Mouse (Mus musculus) cerebellum, adult 2 months (tissue): ENCODE results near the gene Rrm1. TPM values are rescaled to one million over a fixed set of nuclear protein-coding genes. Genes with fewer than 3 reads are reported as not detected.

ENCODE experiments used
- DNase-seq, 2 experiments: peaks; one replicate each; pipeline ENCODE4 v3.0.0; 2021
- H3K27ac ChIP-seq: fragments of 200-500 bp; 2 replicates; pipeline ENCODE4 v1.5.1; 2012; ENCODE audit warnings: low read length, control low read depth, inconsistent platforms; ENCODE audit not compliant: insufficient read depth
- H3K27me3 ChIP-seq: fragments of 200-500 bp; 2 replicates; pipeline ENCODE4 v1.6.1; 2012; ENCODE audit warnings: inconsistent platforms, mild to moderate bottlenecking, low read length, moderate library complexity; ENCODE audit not compliant: control insufficient read depth, insufficient read depth
- H3K4me1 ChIP-seq: fragments of 200-500 bp; 2 replicates; pipeline ENCODE4 v1.6.1; 2011; ENCODE audit warnings: low read length; ENCODE audit not compliant: control insufficient read depth, insufficient read depth
- H3K4me3 ChIP-seq: fragments of 200-500 bp; replicated peaks from 2 replicates; pipeline ENCODE3; 2011; ENCODE audit warnings: mild to moderate bottlenecking, low read depth, low read length, control low read depth; ENCODE audit not compliant: insufficient read depth
- CTCF ChIP-seq: fragments of 200-500 bp; IDR thresholded peaks from 2 replicates; pipeline ENCODE4 v1.5.1; 2011; ENCODE audit warnings: low read depth, mild to moderate bottlenecking, control low read depth, low read length, moderate library complexity, borderline replicate concordance; ENCODE audit not compliant: insufficient read depth
- POLR2A ChIP-seq: fragments of 200-500 bp; IDR thresholded peaks from 2 replicates; pipeline ENCODE4 v1.6.1; 2011; ENCODE audit warnings: low read length, control low read depth, borderline replicate concordance; ENCODE audit not compliant: insufficient read depth
- WGBS: fragments of 180-500 bp; shearing (Covaris S2); methylation state at CpG from one replicate; pipeline ENCODE4 v1.1.7; 2018; 5-methylcytosine and 5-hydroxymethylcytosine counted together
- polyA plus RNA-seq: library from polyadenylated mRNA; depleted of rRNA; stranded (reverse); fragments of >200 nt; gene quantifications from 2 replicates; pipeline ENCODE4 v1.2.3, GENCODE M21; 2012; rRNA removed

The Rrm1 gene
- polyA plus RNA-seq, 1 experiment: 20.0 TPM

- WGBS: 85% methylated on average over 4 of the region's 4 CpGs
- Histone ChIP-seq H3K4me1 (peaks cover 4% of the 10 kb centered on the region; the same call in 1 of the 2 replicates), H3K27me3 (no peaks in the 10 kb centered on the region), H3K4me3 (no peak overlapping the region), H3K27ac (no peak overlapping the region)
- DNase-seq: no peak
- TF ChIP-seq POLR2A (no peak), CTCF (no peak)
Observed at GRCm38 (mm10) chr7:102514144-102514543, 72.6 kb downstream of the Rrm1 start.

GRCm38 (mm10) chr7:102516261-102517050 lies 75.0 kb downstream of the Rrm1 start:
- 11% methylated on average over 10 of the region's 10 CpGs for WGBS
- no peak overlapping the region for H3K27ac ChIP-seq

GRCm38 (mm10) chr7:102517051-102517335 lies 75.5 kb downstream of the Rrm1 start:
- TF ChIP-seq POLR2A (no peak), CTCF (no peak)
- H3K27ac ChIP-seq: no peak overlapping the region
- no peaks in the 10 kb centered on the region for H3K27me3 ChIP-seq
- 6% methylated on average over 2 of the region's 2 CpGs for WGBS
- no peak overlapping the region for H3K4me3 ChIP-seq
- DNase-seq: peak in 1 of 2 experiments; percentile 34
- H3K4me1 ChIP-seq: peaks cover 4% of the 10 kb centered on the region; the same call in 1 of the 2 replicates

More at GRCm38 (mm10) chr7:102516261-102517050, 75.0 kb downstream of the Rrm1 start:
- peak; percentile 50 to 62 for DNase-seq
- Histone ChIP-seq H3K27me3 (no peaks in the 10 kb centered on the region), H3K4me3 (no peak overlapping the region), H3K4me1 (peaks cover 4% of the 10 kb centered on the region; the same call in 1 of the 2 replicates)
- TF ChIP-seq POLR2A (no peak), CTCF (no peak)

Other genes with a start within 250 kb of the Rrm1 start
- gene Nup98, start 231.5 kb upstream of the Rrm1 start, polyA plus RNA-seq: 19.0 and 20.2 TPM in 2 replicates
- gene Pgap2, start 231.5 kb upstream of the Rrm1 start, polyA plus RNA-seq: 32.9 and 35.2 TPM in 2 replicates
- gene Rhog, start 185.6 kb upstream of the Rrm1 start, polyA plus RNA-seq: 71.1 and 87.6 TPM in 2 replicates
- gene Stim1, start 173.9 kb upstream of the Rrm1 start, polyA plus RNA-seq: 84.9 and 87.5 TPM in 2 replicates
- not detected in 2 replicates for gene Olfr543, start 40.0 kb downstream of the Rrm1 start, polyA plus RNA-seq
- not detected in 2 replicates for gene Olfr544, start 46.6 kb downstream of the Rrm1 start, polyA plus RNA-seq
- not detected in 2 replicates for gene Olfr545, start 57.9 kb downstream of the Rrm1 start, polyA plus RNA-seq
- not detected in 2 replicates for gene Olfr547, start 93.1 kb downstream of the Rrm1 start, polyA plus RNA-seq
- gene Olfr548-ps1, start 99.2 kb downstream of the Rrm1 start, polyA plus RNA-seq: not detected in 2 replicates
- not detected in 2 replicates for gene Olfr549, start 108.2 kb downstream of the Rrm1 start, polyA plus RNA-seq
- gene Trim21, start 123.8 kb downstream of the Rrm1 start, polyA plus RNA-seq: 1.8 and 2.2 TPM in 2 replicates
- gene Olfr550, start 129.7 kb downstream of the Rrm1 start, polyA plus RNA-seq: not detected in 2 replicates
- gene Olfr551, start 150.2 kb downstream of the Rrm1 start, polyA plus RNA-seq: not detected in 2 replicates
- gene Olfr552, start 156.1 kb downstream of the Rrm1 start, polyA plus RNA-seq: not detected in 2 replicates
- not detected in 2 replicates for gene Olfr553, start 176.5 kb downstream of the Rrm1 start, polyA plus RNA-seq
- gene Olfr554, start 196.7 kb downstream of the Rrm1 start, polyA plus RNA-seq: not detected in 2 replicates
- gene Olfr555, start 217.1 kb downstream of the Rrm1 start, polyA plus RNA-seq: not detected in 2 replicates
- not detected in 2 replicates for gene Olfr556, start 223.2 kb downstream of the Rrm1 start, polyA plus RNA-seq
- gene Trim68, start 245.6 kb downstream of the Rrm1 start, polyA plus RNA-seq: 7.2 and 7.8 TPM in 2 replicates